Mouse (Mus musculus) heart, embryonic 14.5 days (tissue): ENCODE results near the gene Usp20. TPM values are rescaled to one million over a fixed set of nuclear protein-coding genes. Genes with fewer than 3 reads are reported as not detected.

Source experiments
- ATAC-seq: fragments of 200-750 bp; cut with Nextera tagmentation; 2 replicates; pipeline ENCODE4 v1.8.0; 2017; ENCODE audit warnings: low read depth, moderate TSS enrichment; ENCODE audit not compliant: insufficient number of reproducible peaks, insufficient read depth, low FRiP score
- H3K27ac ChIP-seq, 2 experiments: fragments of 200-500 bp in 1 of 2; fragments of 300-500 bp in 1 of 2; sonication (generic) in 1 of 2; replicated peaks in 1 of 2; 2 replicates each; pipeline ENCODE4 v1.5.1; 2012 to 2014; ENCODE audit warnings: low read depth in 2 of 2, low read length in 2 of 2, control low read depth in 1 of 2, mild to moderate bottlenecking in 1 of 2, mixed read lengths in 1 of 2; ENCODE audit not compliant: control insufficient read depth in 1 of 2, insufficient read depth in 1 of 2
- H3K27me3 ChIP-seq: fragments of 300-500 bp; sonication (generic); 2 replicates; pipeline ENCODE4 v1.6.1; 2014; ENCODE audit warnings: mild to moderate bottlenecking, low read length, control low read depth; ENCODE audit not compliant: control insufficient read depth, insufficient read depth
- H3K36me3 ChIP-seq: fragments of 300-500 bp; sonication (generic); 2 replicates; pipeline ENCODE4 v1.6.1; 2014; ENCODE audit warnings: mild to moderate bottlenecking, control low read depth, low read length, mixed read lengths; ENCODE audit not compliant: control insufficient read depth, insufficient read depth
- H3K4me1 ChIP-seq, 2 experiments: fragments of 200-500 bp in 1 of 2; fragments of 300-500 bp in 1 of 2; sonication (generic) in 1 of 2; 2 replicates each; pipeline ENCODE4 v1.6.1; 2012 to 2014; ENCODE audit warnings: low read length in 2 of 2, control low read depth in 1 of 2, mixed read lengths in 1 of 2; ENCODE audit not compliant: control insufficient read depth in 2 of 2, insufficient read depth in 2 of 2
- H3K4me2 ChIP-seq: fragments of 300-500 bp; sonication (generic); 2 replicates; pipeline ENCODE4 v1.6.1; 2014; ENCODE audit warnings: mild to moderate bottlenecking, low read length
- H3K4me3 ChIP-seq, 2 experiments: fragments of 200-500 bp in 1 of 2; fragments of 300-500 bp in 1 of 2; sonication (generic) in 1 of 2; 2 replicates each; pipeline ENCODE4 v1.5.1; 2012 to 2014; ENCODE audit warnings: low read length in 2 of 2, mild to moderate bottlenecking in 2 of 2, control low read depth in 1 of 2, low read depth in 1 of 2, moderate library complexity in 1 of 2; ENCODE audit not compliant: control insufficient read depth in 1 of 2, insufficient read depth in 1 of 2
- H3K9ac ChIP-seq: fragments of 300-500 bp; sonication (generic); 2 replicates; pipeline ENCODE4 v1.6.1; 2014; ENCODE audit warnings: mild to moderate bottlenecking, low read length
- H3K9me3 ChIP-seq: fragments of 300-500 bp; sonication (generic); 2 replicates; pipeline ENCODE4 v1.6.1; 2016; ENCODE audit warnings: low read length, control low read depth; ENCODE audit not compliant: control insufficient read depth
- WGBS: fragments of 180-500 bp; shearing (Covaris S2); extraction: QIAGEN DNeasy Blood & Tissue Kit; methylation state at CpG from one replicate; pipeline ENCODE4 v1.1.7; 2014; 5-methylcytosine and 5-hydroxymethylcytosine counted together
- polyA plus RNA-seq: library from polyadenylated mRNA; unstranded; fragments of >200 nt; fragmentation: Nextera tagmentation; extraction: Ambion mirVana; gene quantifications from 2 replicates; pipeline ENCODE4 v1.2.1, GENCODE M21; 2014

Gene Usp20
- polyA plus RNA-seq, 1 experiment from 2014 or later: 35.6 TPM

- Histone ChIP-seq H3K4me1 (peaks cover 18 to 27% of the 10 kb centered on the region in 2 experiments), H3K36me3 (peaks cover 88% of the 10 kb centered on the region), H3K4me3 (no peak overlapping the region), H3K27ac (peak overlapping the region; percentile 91 to 95), H3K9me3 (no peaks in the 10 kb centered on the region), H3K4me2 (peak overlapping the region; percentile 31), H3K27me3 (no peaks in the 10 kb centered on the region), H3K9ac (peak overlapping the region; percentile 42)
- ATAC-seq: peak; percentile 77
- WGBS: 4% methylated on average over 5 of the region's 5 CpGs
These were observed 24.4 kb downstream of the Usp20 start for GRCm38 (mm10) chr2:31006434-31006833.

- no peak overlapping the region for H3K4me3 ChIP-seq
- no peak for ATAC-seq
- peaks cover 88% of the 10 kb centered on the region for H3K36me3 ChIP-seq
- WGBS: 79% methylated on average over 5 of the region's 5 CpGs
- no peaks in the 10 kb centered on the region for H3K9me3 ChIP-seq
- H3K27me3 ChIP-seq: no peaks in the 10 kb centered on the region
- peak overlapping the region; percentile 25; the same call in 1 of the 2 replicates for H3K4me2 ChIP-seq
- H3K4me1 ChIP-seq: peaks cover 18 to 27% of the 10 kb centered on the region in 2 experiments
- H3K27ac ChIP-seq: peak overlapping the region; percentile 91 to 95
- H3K9ac ChIP-seq: peak overlapping the region; percentile 42; the same call in 1 of the 2 replicates
These were observed 25.1 kb downstream of the Usp20 start for GRCm38 (mm10) chr2:31007208-31007607.

- no peak for ATAC-seq
- Histone ChIP-seq H3K9me3 (no peaks in the 10 kb centered on the region), H3K36me3 (peaks cover 96% of the 10 kb centered on the region), H3K9ac (no peak overlapping the region), H3K4me3 (no peak overlapping the region), H3K4me1 (no peaks in the 10 kb centered on the region), H3K27ac (no peak overlapping the region), H3K4me2 (no peak overlapping the region), H3K27me3 (no peaks in the 10 kb centered on the region)
- WGBS: 76% methylated on average over 14 of the region's 14 CpGs
These were observed 31.5 kb downstream of the Usp20 start for GRCm38 (mm10) chr2:31013371-31014120.

GRCm38 (mm10) chr2:31017625-31018317, 35.7 kb downstream of the Usp20 start:
- Histone ChIP-seq H3K4me3 (no peak overlapping the region), H3K9me3 (no peaks in the 10 kb centered on the region), H3K4me1 (no peaks in the 10 kb centered on the region), H3K4me2 (no peak overlapping the region), H3K9ac (no peak overlapping the region), H3K27ac (no peak overlapping the region), H3K36me3 (peaks cover 96% of the 10 kb centered on the region), H3K27me3 (no peaks in the 10 kb centered on the region)
- ATAC-seq: no peak
- 92% methylated on average over 18 of the region's 18 CpGs for WGBS

GRCm38 (mm10) chr2:31018519-31018918, 36.4 kb downstream of the Usp20 start:
- no peak overlapping the region for H3K4me3 ChIP-seq
- H3K4me2 ChIP-seq: no peak overlapping the region
- no peaks in the 10 kb centered on the region for H3K4me1 ChIP-seq
- H3K27me3 ChIP-seq: no peaks in the 10 kb centered on the region
- H3K9ac ChIP-seq: no peak overlapping the region
- H3K9me3 ChIP-seq: no peaks in the 10 kb centered on the region
- WGBS: 75% methylated on average over 8 of the region's 8 CpGs
- no peak overlapping the region for H3K27ac ChIP-seq
- no peak for ATAC-seq
- H3K36me3 ChIP-seq: peaks cover 94% of the 10 kb centered on the region

- ATAC-seq: no peak
- no peaks in the 10 kb centered on the region for H3K27me3 ChIP-seq
- no peak overlapping the region for H3K9ac ChIP-seq
- no peaks in the 10 kb centered on the region for H3K9me3 ChIP-seq
- no peak overlapping the region for H3K27ac ChIP-seq
- H3K4me1 ChIP-seq: no peaks in the 10 kb centered on the region
- 87% methylated on average over 8 of the region's 8 CpGs for WGBS
- H3K4me3 ChIP-seq: no peak overlapping the region
- peaks cover 89% of the 10 kb centered on the region for H3K36me3 ChIP-seq
- no peak overlapping the region for H3K4me2 ChIP-seq
These were observed 36.9 kb downstream of the Usp20 start for GRCm38 (mm10) chr2:31019011-31019410.

- H3K9ac ChIP-seq: no peak overlapping the region
- WGBS: 91% methylated on average over 2 of the region's 2 CpGs
- no peak overlapping the region for H3K4me2 ChIP-seq
- H3K9me3 ChIP-seq: no peaks in the 10 kb centered on the region
- H3K4me3 ChIP-seq: no peak overlapping the region
- ATAC-seq: no peak
- no peaks in the 10 kb centered on the region for H3K27me3 ChIP-seq
- peaks cover 78% of the 10 kb centered on the region for H3K36me3 ChIP-seq
- no peak overlapping the region for H3K27ac ChIP-seq
- H3K4me1 ChIP-seq: no peaks in the 10 kb centered on the region
These were observed 38.1 kb downstream of the Usp20 start for GRCm38 (mm10) chr2:31020202-31020601.
